Mouse (Mus musculus): ENCODE data around the gene Mybpc3.

- TF ChIP-seq CTCF (IDR thresholded peaks at IDR 0.05) (no peak), EP300 (IDR thresholded peaks at IDR 0.05) (no peak)
Measured at GRCm38 (mm10) chr2:91163532-91163931, 45.6 kb downstream of the Mybpc3 start.

All from lung, postnatal 0 days (tissue).